Mouse (Mus musculus) CH12F3 (cell line): Measurements from ENCODE around the gene Kifc1.
"Not testable (repeated sequence)": the region's sequence is repeated elsewhere in the genome, so short reads cannot be mapped to it uniquely, and the experiment has no call there.

Experiments used
- in situ Hi-C: fragments of 300-500 bp; cut with MboI; formaldehyde crosslinking; loops from 2 replicates; pipeline ENCODE4 v1.14.3; 2020; ENCODE audit warnings: low sequenced_read_pairs

The Kifc1 gene

DNA sequence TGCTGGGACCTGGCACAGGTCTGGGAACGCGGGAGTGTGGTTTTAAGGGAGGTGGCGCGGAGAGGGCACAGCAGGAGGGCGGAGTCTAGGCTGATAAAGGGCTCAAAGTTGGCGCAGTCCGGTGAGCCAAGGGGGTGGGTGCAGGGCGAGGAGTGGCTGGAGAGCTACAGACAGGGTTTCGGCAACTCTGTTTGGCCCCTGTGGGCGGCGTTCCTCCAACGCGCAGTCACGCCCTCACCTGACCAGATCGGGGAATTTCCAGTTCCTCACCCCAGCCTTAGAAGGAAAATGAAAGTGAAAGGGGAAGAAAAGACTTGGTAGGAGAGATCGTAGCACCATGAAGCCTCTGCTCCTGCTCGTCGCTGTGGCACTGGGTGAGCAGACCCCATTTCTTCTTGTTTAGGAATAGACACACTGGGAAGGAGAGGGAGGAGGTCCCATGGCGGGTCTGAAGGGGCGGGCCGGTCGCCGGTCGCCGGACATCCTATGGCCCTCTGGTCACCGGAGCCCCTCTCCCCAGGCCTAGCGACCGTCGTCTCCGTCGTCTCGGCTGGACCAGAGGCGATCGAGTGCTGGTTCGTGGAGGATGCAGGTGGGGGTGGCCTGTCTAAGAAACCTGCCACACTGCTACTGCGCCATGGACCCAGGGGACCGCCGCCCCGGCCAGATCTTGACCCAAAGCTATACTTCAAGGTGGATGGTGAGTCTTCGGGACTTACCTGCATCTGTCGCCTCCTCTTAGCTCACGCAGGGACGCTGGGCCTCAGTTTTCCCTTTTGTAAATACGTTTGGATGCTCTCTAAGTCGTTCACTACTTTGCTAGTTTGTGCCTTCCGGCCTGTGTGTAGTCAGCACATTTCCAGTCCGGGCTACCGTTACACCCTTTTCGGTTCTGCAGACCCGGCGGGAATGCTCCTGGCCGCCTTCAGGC is 29.2 kb upstream of the Kifc1 start:
- in situ Hi-C loops, result no loop called here

DNA sequence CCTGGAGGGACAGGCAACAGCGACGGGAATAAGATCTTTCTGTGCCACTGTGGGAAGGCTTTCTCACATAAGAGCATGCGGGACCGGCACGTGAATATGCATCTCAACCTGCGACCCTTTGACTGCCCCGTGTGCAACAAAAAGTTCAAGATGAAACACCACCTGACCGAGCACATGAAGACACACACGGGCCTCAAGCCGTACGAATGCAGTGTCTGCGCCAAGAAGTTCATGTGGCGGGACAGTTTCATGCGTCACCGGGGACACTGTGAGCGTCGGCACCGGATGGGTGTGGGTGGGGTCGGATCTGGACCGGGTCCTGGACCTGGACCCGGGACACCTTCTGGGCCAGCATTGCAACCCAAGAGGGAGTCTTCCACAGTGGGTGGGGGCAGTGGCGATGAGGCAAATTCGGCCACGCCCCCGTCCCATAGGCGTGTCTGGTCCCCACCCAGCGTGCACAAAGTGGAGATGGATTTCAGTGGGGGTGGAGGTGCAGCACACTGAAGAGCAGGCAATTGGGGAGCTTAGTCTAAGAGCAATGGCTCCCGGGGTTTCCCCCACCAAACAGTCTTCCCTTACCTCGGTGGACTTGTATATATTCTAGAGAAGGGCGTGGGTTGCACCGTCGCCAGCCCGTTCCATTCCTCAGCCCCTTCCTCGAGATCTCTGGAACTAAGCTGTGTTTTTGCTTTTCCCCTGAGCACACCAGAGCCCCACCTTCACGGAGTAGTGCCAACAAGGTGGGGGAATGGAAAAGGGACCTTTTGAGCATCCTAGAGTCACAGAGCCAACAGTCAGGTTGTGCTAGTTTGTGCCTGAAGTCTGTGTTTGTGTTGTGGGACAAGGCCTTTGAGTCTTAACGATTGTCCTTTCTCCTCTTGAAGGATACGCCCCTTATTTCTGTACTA is 28.1 kb upstream of the Kifc1 start:
- in situ Hi-C loops, result no loop called here

- in situ Hi-C loops, result no loop called here
These were observed 27.3 kb upstream of the Kifc1 start for GRCm38 (mm10) chr17:33917656-33918292.

- in situ Hi-C loops, result no loop called here
These were observed 26.6 kb upstream of the Kifc1 start for GRCm38 (mm10) chr17:33916847-33917655.

GRCm38 (mm10) chr17:33916294-33916693 is 25.8 kb upstream of the Kifc1 start:
- in situ Hi-C loops, result no loop called here

- in situ Hi-C loops, result no loop called here
These were observed 25.3 kb upstream of the Kifc1 start, which contains the start of the genes Tapbp and Zbtb22 for GRCm38 (mm10) chr17:33915671-33916250. Gene Tapbp, plus strand, starts transcription at chr17:33915899. Gene Zbtb22, plus strand, starts transcription at chr17:33915904.

GRCm38 (mm10) chr17:33914969-33915391 is 24.5 kb upstream of the Kifc1 start:
- in situ Hi-C loops, result no loop called here

- in situ Hi-C loops, result no loop called here
These were observed 23.4 kb upstream of the Kifc1 start for GRCm38 (mm10) chr17:33913905-33914304.

- in situ Hi-C loops, result no loop called here
These were observed 22.8 kb upstream of the Kifc1 start for GRCm38 (mm10) chr17:33913264-33913663.

- in situ Hi-C loops, result no loop called here
These were observed 21.5 kb upstream of the Kifc1 start for GRCm38 (mm10) chr17:33911813-33912414.

DNA sequence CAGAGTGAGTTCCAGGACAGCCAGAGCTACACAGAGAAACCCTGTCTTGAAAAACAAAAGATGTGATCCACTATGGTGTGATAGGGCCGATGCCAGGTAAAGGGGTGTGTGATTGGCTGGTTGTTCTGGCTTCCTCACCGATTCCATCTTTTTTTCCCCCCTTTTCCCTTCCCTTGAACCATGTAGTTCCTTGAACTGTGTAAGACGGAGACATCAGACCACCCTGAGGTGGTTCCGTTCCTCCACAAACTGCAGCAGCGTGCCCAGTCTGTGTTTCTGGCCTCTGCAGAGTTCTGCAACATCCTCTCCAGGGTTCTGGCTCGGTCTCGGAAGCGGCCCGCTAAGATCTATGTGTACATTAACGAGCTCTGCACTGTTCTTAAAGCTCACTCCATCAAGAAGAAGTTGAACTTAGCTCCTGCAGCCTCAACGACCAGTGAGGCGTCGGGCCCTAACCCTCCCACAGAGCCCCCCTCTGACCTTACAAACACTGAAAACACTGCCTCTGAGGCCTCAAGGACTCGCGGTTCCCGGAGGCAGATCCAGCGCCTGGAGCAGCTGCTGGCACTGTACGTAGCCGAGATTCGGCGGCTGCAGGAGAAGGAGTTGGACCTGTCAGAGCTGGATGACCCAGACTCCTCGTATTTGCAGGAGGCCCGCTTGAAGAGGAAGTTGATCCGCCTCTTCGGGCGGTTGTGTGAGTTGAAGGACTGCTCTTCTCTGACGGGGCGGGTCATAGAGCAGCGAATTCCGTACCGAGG is 20.8 kb upstream of the Kifc1 start:
- in situ Hi-C loops, result no loop called here

DNA sequence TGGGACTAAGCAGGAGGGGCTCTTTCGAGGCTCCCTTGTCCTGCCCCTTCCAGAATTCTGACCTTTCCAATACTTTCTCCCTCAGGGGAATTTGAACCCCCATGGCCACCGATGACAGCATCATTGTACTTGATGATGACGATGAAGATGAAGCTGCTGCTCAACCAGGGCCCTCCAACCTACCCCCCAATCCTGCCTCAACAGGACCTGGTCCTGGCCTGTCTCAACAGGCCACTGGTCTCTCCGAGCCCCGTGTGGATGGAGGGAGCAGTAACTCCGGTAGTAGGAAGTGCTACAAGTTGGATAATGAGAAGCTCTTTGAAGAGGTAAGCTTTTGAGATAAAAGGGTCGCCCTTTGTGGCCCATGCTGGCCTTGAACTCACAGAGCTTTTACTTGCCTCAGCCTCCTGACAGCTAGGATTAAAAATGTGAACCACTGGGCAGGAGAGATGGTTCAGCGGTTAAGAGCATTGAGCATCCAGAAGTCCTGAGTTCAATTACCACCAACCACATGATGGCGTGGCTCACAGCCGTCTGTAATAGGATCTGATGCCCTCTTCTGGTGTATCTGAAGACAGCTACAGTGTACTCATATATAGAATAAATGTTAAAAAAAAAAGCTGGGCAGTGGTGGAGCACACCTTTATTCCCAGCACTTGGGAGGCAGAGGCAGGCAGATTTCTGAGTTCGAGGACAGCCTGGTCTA is 20.0 kb upstream of the Kifc1 start:
- in situ Hi-C loops, result no loop called here

- in situ Hi-C loops, result no loop called here
These were observed 19.4 kb upstream of the Kifc1 start for GRCm38 (mm10) chr17:33909869-33910250.

DNA sequence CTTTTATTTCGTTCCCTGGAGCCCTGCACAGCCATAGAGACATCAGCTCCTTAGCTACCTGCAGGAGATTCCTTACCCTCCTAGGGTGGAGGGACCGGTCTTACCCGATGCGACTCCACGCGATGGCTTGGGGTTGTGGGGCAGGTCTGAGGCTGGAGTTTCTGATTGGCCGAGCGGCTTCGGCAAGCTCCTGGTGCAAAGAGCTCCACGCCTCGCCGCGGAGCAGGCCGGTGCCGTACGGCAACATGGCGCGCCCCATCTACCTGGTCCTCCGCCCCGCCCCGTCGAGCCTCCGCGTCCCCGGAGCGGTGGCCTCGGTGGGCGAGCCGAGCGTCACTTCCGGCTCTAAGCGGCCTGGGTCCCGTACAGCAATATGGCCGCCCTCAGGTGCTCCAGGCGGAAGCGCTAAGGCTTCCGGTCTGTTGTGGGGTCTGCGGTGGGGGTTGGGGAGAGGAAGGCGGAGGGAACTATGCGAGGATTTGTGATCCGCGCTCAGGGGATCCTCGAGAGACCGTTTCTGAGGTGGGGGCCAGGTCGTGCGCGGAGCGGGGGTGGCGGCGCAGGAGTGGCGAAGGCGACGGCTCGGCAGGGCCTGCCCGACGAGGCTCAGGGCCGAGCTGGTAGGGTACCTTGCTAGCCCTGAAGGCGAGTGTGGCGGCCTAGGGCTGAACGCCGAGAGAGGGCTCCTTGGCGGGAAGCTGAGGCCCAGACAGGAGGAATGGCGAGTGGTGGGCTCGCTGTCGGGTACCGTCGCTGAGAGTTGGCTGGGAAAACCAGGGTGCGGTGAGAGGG is 18.8 kb upstream of the Kifc1 start, which contains the start of gene Daxx:
Gene Daxx, plus strand, starts transcription at position 338 of the 792 bp plus-strand sequence.
- in situ Hi-C loops, result no loop called here

DNA sequence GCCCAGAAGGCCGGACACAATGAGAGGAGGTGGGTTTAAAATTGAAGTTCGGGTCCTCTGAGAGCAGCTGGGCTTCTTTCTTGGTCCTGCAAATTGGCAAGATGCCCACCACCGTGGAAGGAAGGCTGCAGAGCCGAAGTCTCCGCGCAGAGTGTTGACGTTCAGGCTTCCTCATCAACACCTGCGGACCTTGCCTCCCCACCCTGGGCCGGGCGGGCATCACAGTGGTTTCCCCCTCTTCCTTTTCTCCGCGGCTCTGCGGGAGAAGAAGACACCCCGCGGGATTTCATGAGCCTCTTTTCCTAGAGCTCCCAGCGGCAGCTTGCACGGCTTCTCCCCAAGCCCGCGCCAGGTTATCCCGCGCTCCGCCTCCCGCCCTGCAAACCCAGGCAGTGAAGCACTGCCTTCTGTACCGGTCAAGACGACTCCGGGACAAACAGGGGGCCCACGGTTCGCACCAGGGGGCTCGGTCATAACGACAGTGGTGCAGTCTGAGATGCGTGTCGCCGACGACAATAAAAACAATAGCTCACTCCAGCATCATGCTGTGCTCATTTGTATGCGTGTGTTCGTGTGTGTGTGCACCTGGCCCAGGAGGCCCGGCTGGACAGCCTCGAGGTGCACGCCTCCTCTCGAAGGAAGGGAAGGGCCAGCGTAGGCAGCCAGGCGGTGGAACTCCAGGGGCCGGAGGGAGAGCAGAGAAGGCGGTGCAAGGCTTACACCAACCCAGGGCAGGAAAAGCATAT is 18.0 kb upstream of the Kifc1 start:
- in situ Hi-C loops, result no loop called here

DNA sequence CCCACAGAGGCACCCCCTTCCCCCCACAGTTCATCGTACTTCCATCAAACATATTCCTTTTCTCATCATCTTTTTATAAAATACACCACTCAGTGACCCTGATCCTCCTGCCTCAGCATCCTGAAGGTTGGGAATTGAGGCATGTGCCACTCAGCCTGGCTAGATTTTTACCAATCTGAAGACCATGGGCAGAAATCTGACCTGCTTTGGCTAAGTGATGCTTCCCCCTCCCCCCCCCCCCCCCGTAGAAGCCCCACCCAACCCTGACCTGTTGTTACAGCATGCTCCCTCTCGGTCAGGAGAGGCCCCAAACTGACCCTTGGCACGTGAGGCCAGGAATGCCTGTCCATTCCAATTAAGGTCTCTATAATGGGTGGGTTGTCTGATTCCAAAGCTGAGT is 14.4 kb upstream of the Kifc1 start, which contains the start of gene Platr17:
Gene Platr17, plus strand, starts transcription at position 301 of the 400 bp plus-strand sequence.
- in situ Hi-C loops, result not testable (repeated sequence)
